Mouse (Mus musculus) heart, embryonic 16.5 days (tissue): Measurements from ENCODE around the gene Apof. TPM values are rescaled to one million over a fixed set of nuclear protein-coding genes. Genes with fewer than 3 reads are reported as not detected.

Experiments used
- ATAC-seq: fragments of 200-750 bp; cut with Nextera tagmentation; replicated peaks from 2 replicates; pipeline ENCODE4 v1.8.0; 2017; ENCODE audit warnings: moderate number of reproducible peaks; ENCODE audit not compliant: insufficient read depth, low FRiP score; ENCODE audit errors: extremely low read depth
- H3K27ac ChIP-seq: fragments of 300-500 bp; sonication (generic); 2 replicates; pipeline ENCODE4 v1.5.1; 2014; ENCODE audit warnings: mild to moderate bottlenecking, low read length, control low read depth, moderate library complexity
- H3K27me3 ChIP-seq: fragments of 300-500 bp; sonication (generic); 2 replicates; pipeline ENCODE4 v1.6.1; 2014; ENCODE audit warnings: low read length, mixed read lengths; ENCODE audit not compliant: control insufficient read depth, insufficient read depth
- H3K36me3 ChIP-seq: fragments of 300-500 bp; sonication (generic); 2 replicates; pipeline ENCODE4 v1.6.1; 2014; ENCODE audit not compliant: control insufficient read depth, insufficient read depth
- H3K4me1 ChIP-seq: fragments of 300-500 bp; sonication (generic); 2 replicates; pipeline ENCODE4 v1.6.1; 2014; ENCODE audit warnings: low read length, mixed read lengths; ENCODE audit not compliant: control insufficient read depth, insufficient read depth
- H3K4me2 ChIP-seq: fragments of 300-500 bp; sonication (generic); 2 replicates; pipeline ENCODE4 v1.6.1; 2014; ENCODE audit warnings: low read depth, mild to moderate bottlenecking, control low read depth, low read length
- H3K4me3 ChIP-seq: fragments of 300-500 bp; sonication (generic); 2 replicates; pipeline ENCODE4 v1.5.1; 2014; ENCODE audit warnings: mild to moderate bottlenecking, control low read depth, low read length
- H3K9ac ChIP-seq: fragments of 300-500 bp; sonication (generic); 2 replicates; pipeline ENCODE4 v1.6.1; 2014; ENCODE audit warnings: low read length, control low read depth
- H3K9me3 ChIP-seq: fragments of 300-500 bp; sonication (generic); replicated peaks from 2 replicates; pipeline ENCODE4 v1.6.1; 2016; ENCODE audit warnings: low read length; ENCODE audit not compliant: control insufficient read depth
- WGBS: fragments of 180-500 bp; shearing (Covaris S2); extraction: QIAGEN DNeasy Blood & Tissue Kit; methylation state at CpG from one replicate; pipeline ENCODE4 v1.1.7; 2014; 5-methylcytosine and 5-hydroxymethylcytosine counted together
- polyA plus RNA-seq: library from polyadenylated mRNA; unstranded; fragments of >200 nt; fragmentation: Nextera tagmentation; extraction: Ambion mirVana; gene quantifications from 2 replicates; pipeline ENCODE4 v1.2.1, GENCODE M21; 2015

Apof gene
- 0.15 and 0.26 TPM in 2 replicates for polyA plus RNA-seq

GRCm38 (mm10) chr10:128268371-128268770 lies at the start of gene Apof:
TSS of gene Apof (plus strand) at chr10:128268671.
- Histone ChIP-seq H3K36me3 (no peaks in the 10 kb centered on the region), H3K9ac (no peak within 1 kb of the TSS), H3K4me1 (peaks cover 10% of the 10 kb centered on the region), H3K27me3 (no peaks in the 10 kb centered on the region), H3K9me3 (no peaks in the 10 kb centered on the region), H3K4me3 (no peak within 1 kb of the TSS), H3K4me2 (no peak within 1 kb of the TSS), H3K27ac (no peak within 1 kb of the TSS)
- no peak for ATAC-seq
- WGBS, result 64% methylated on average over 6 of the region's 6 CpGs

- ATAC-seq, result no peak
- Histone ChIP-seq H3K36me3 (no peaks in the 10 kb centered on the region), H3K27ac (no peak overlapping the region), H3K4me1 (no peaks in the 10 kb centered on the region), H3K9ac (no peak overlapping the region), H3K4me3 (no peak overlapping the region), H3K27me3 (no peaks in the 10 kb centered on the region), H3K4me2 (no peak overlapping the region), H3K9me3 (no peaks in the 10 kb centered on the region)
- WGBS, result 51% methylated on average over 16 of the region's 16 CpGs
Observed at GRCm38 (mm10) chr10:128221533-128222286, 46.8 kb upstream of the Apof start.

GRCm38 (mm10) chr10:128225064-128225463 lies 43.4 kb upstream of the Apof start:
- Histone ChIP-seq H3K27ac (no peak overlapping the region), H3K27me3 (no peaks in the 10 kb centered on the region), H3K4me2 (no peak overlapping the region), H3K36me3 (no peaks in the 10 kb centered on the region), H3K9me3 (no peaks in the 10 kb centered on the region), H3K4me1 (peaks cover 4% of the 10 kb centered on the region; the same call in 1 of the 2 replicates), H3K9ac (no peak overlapping the region; the same call in 1 of the 2 replicates), H3K4me3 (no peak overlapping the region)
- ATAC-seq, result no peak
- 50% methylated on average over 5 of the region's 5 CpGs for WGBS

GRCm38 (mm10) chr10:128225538-128225937 lies 42.9 kb upstream of the Apof start, which contains the start of gene Mip:
TSS of gene Mip (plus strand) at chr10:128225838.
- Histone ChIP-seq H3K4me3 (no peak within 1 kb of the TSS), H3K9me3 (no peaks in the 10 kb centered on the region), H3K9ac (no peak within 1 kb of the TSS; the same call in 1 of the 2 replicates), H3K27me3 (no peaks in the 10 kb centered on the region), H3K4me2 (no peak within 1 kb of the TSS), H3K4me1 (peaks cover 4% of the 10 kb centered on the region; the same call in 1 of the 2 replicates), H3K36me3 (no peaks in the 10 kb centered on the region), H3K27ac (no peak within 1 kb of the TSS)
- ATAC-seq, result no peak
- WGBS, result 50% methylated on average over 4 of the region's 4 CpGs

- H3K27me3 ChIP-seq, result no peaks in the 10 kb centered on the region
- WGBS, result 69% methylated on average over 9 of the region's 9 CpGs
- peaks cover 10% of the 10 kb centered on the region for H3K4me1 ChIP-seq
- 0 out of 2 replicates have a peak overlapping the region, but pooled peaks have one; percentile 25 for H3K9ac ChIP-seq
- H3K4me3 ChIP-seq, result no peak overlapping the region
- no peak overlapping the region for H3K4me2 ChIP-seq
- H3K27ac ChIP-seq, result no peak overlapping the region
- H3K36me3 ChIP-seq, result no peaks in the 10 kb centered on the region
- H3K9me3 ChIP-seq, result no peaks in the 10 kb centered on the region
- ATAC-seq, result no peak
Observed at GRCm38 (mm10) chr10:128227592-128227991, 40.9 kb upstream of the Apof start.

GRCm38 (mm10) chr10:128228009-128228408 lies 40.5 kb upstream of the Apof start:
- ATAC-seq, result no peak
- Histone ChIP-seq H3K9ac (0 out of 2 replicates have a peak overlapping the region, but pooled peaks have one; percentile 25), H3K4me2 (no peak overlapping the region), H3K9me3 (no peaks in the 10 kb centered on the region), H3K4me3 (no peak overlapping the region), H3K27ac (no peak overlapping the region), H3K27me3 (no peaks in the 10 kb centered on the region), H3K36me3 (no peaks in the 10 kb centered on the region), H3K4me1 (peaks cover 13% of the 10 kb centered on the region)
- WGBS, result 91% methylated on average over 8 of the region's 8 CpGs

- no peak for ATAC-seq
- Histone ChIP-seq H3K27ac (no peak overlapping the region), H3K36me3 (no peaks in the 10 kb centered on the region), H3K4me2 (no peak overlapping the region), H3K4me3 (no peak overlapping the region), H3K27me3 (no peaks in the 10 kb centered on the region), H3K9me3 (no peaks in the 10 kb centered on the region), H3K9ac (no peak overlapping the region), H3K4me1 (peaks cover 13% of the 10 kb centered on the region)
- WGBS, result 79% methylated on average over 12 of the region's 12 CpGs
Observed at GRCm38 (mm10) chr10:128230582-128230981, 37.9 kb upstream of the Apof start.

GRCm38 (mm10) chr10:128231146-128231545 lies 37.3 kb upstream of the Apof start:
- H3K36me3 ChIP-seq, result no peaks in the 10 kb centered on the region
- no peaks in the 10 kb centered on the region for H3K27me3 ChIP-seq
- WGBS, result 17% methylated on average over 5 of the region's 5 CpGs
- ATAC-seq, result no peak
- H3K27ac ChIP-seq, result peak overlapping the region; percentile 97
- H3K9ac ChIP-seq, result peak overlapping the region; percentile 91
- peaks cover 14% of the 10 kb centered on the region for H3K4me1 ChIP-seq
- H3K9me3 ChIP-seq, result no peaks in the 10 kb centered on the region
- H3K4me2 ChIP-seq, result peak overlapping the region; percentile 96
- peak overlapping the region; percentile 86 for H3K4me3 ChIP-seq

GRCm38 (mm10) chr10:128231697-128232419 lies 36.6 kb upstream of the Apof start, which contains the start of gene Timeless:
TSS of gene Timeless (plus strand) at chr10:128232065.
- Histone ChIP-seq H3K4me2 (peak within 1 kb of the TSS; percentile 96), H3K4me3 (peak within 1 kb of the TSS; percentile 86), H3K27me3 (no peaks in the 10 kb centered on the region), H3K9ac (peak within 1 kb of the TSS; percentile 91), H3K4me1 (peaks cover 16% of the 10 kb centered on the region), H3K27ac (peak within 1 kb of the TSS; percentile 97), H3K36me3 (no peaks in the 10 kb centered on the region), H3K9me3 (no peaks in the 10 kb centered on the region)
- under 1% methylated on average over 56 of the region's 58 CpGs for WGBS
- peak; percentile 91 for ATAC-seq
